ENCODE assay signal across 9 mouse cellular contexts in genomic region chr14:76760509-76761023, GRCm38 (mm10).
DNase-seq lines count a peak whose midpoint lies in the region; ATAC-seq and TF ChIP-seq lines count a peak whose summit lies in the region.
"Had no signal": no experiment of that assay in that cellular context is flagged by ENCODE, and none has a peak within 500 bp of the region (broad histone marks: within the 10 kb centered on the region; RNA-seq: fewer than 3 reads in every experiment).

No protein-coding gene starts in this region.

- H3K27ac ChIP-seq in forebrain, postnatal 0 days (ENCODE audit: low read depth, low read length): 0 out of 2 replicates have a peak overlapping the region, but pooled peaks have one; percentile 30
- H3K27ac ChIP-seq in forebrain, embryonic 13.5 days: no peak overlapping the region
- H3K27ac ChIP-seq in midbrain, embryonic 11.5 days (ENCODE audit: low read depth, low read length): no peak overlapping the region
- no peak overlapping the region for H3K27ac ChIP-seq in hindbrain, embryonic 10.5 days
- H3K27ac ChIP-seq: limb, embryonic 13.5 days had no signal

- H3K4me3 ChIP-seq in forebrain, postnatal 0 days (ENCODE audit: low read depth, low read length): no peak overlapping the region
- no peak overlapping the region for H3K4me3 ChIP-seq in forebrain, embryonic 13.5 days
- no peak overlapping the region for H3K4me3 ChIP-seq in midbrain, embryonic 11.5 days (ENCODE audit: low read depth, low read length)
- H3K4me3 ChIP-seq in hindbrain, embryonic 10.5 days: no peak overlapping the region
- H3K4me3 ChIP-seq: limb, embryonic 13.5 days had no signal

- H3K9me3 ChIP-seq in forebrain, postnatal 0 days (ENCODE audit: low read length): no peaks in the 10 kb centered on the region
- no peaks in the 10 kb centered on the region for H3K9me3 ChIP-seq in forebrain, embryonic 13.5 days (replicated peaks)
- no peaks in the 10 kb centered on the region for H3K9me3 ChIP-seq in midbrain, embryonic 11.5 days (ENCODE audit: control insufficient read depth, low read length)
- no peaks in the 10 kb centered on the region for H3K9me3 ChIP-seq in hindbrain, embryonic 10.5 days
- H3K9me3 ChIP-seq: limb, embryonic 13.5 days had no signal

- no peaks in the 10 kb centered on the region for H3K27me3 ChIP-seq in forebrain, postnatal 0 days (ENCODE audit: insufficient read depth, low read length)
- no peaks in the 10 kb centered on the region for H3K27me3 ChIP-seq in forebrain, embryonic 13.5 days
- peaks cover 3% of the 10 kb centered on the region; the same call in 1 of the 2 replicates for H3K27me3 ChIP-seq in midbrain, embryonic 11.5 days (ENCODE audit: control insufficient read depth, insufficient read depth, low read length)
- peaks cover 38% of the 10 kb centered on the region for H3K27me3 ChIP-seq in hindbrain, embryonic 10.5 days (ENCODE audit: insufficient read depth, poor library complexity, severe bottlenecking)
- H3K27me3 ChIP-seq: limb, embryonic 13.5 days had no signal

- no peak for DNase-seq in forebrain, postnatal 0 days
- DNase-seq in frontal cortex, postnatal 36 days (ENCODE audit: low spot score in 2 of 2): peak; percentile 79 to 94
- DNase-seq in kidney, postnatal 14 days: peak; percentile 30
- DNase-seq in lung, postnatal 10 days: peak; percentile 89
- peak; percentile 57 for DNase-seq in testis, postnatal 10 days (ENCODE audit: low spot score)
- DNase-seq in midbrain, embryonic 11.5 days (ENCODE audit: low spot score, missing footprints): no peak
- DNase-seq in hindbrain, embryonic 10.5 days (ENCODE audit: low spot score): no peak

- 53% methylated on average over 13 of the region's 13 CpGs for WGBS in forebrain, postnatal 0 days
- 78% methylated on average over 13 of the region's 13 CpGs for WGBS in forebrain, embryonic 13.5 days
- WGBS in midbrain, embryonic 11.5 days: 87% methylated on average over 13 of the region's 13 CpGs
- 87% methylated on average over 13 of the region's 13 CpGs for WGBS in hindbrain, embryonic 10.5 days

- 0 out of 2 replicates have a peak, but pooled peaks cover 16% of the 10 kb centered on the region for H3K4me1 ChIP-seq in forebrain, postnatal 0 days (ENCODE audit: insufficient read depth)
- peaks cover 28% of the 10 kb centered on the region for H3K4me1 ChIP-seq in forebrain, embryonic 13.5 days
- peaks cover 8% of the 10 kb centered on the region for H3K4me1 ChIP-seq in midbrain, embryonic 11.5 days (ENCODE audit: control insufficient read depth, insufficient read depth, low read length)
- peaks cover 36% of the 10 kb centered on the region for H3K4me1 ChIP-seq in hindbrain, embryonic 10.5 days (replicated peaks)

- no peak for TF ChIP-seq CTCF in forebrain, postnatal 0 days (IDR thresholded peaks at IDR 0.05; ENCODE audit: low read depth)

- peak; percentile 32 for ATAC-seq in forebrain, postnatal 0 days
- ATAC-seq in forebrain, embryonic 13.5 days: no peak
- no peak for ATAC-seq in midbrain, embryonic 11.5 days (ENCODE audit: low FRiP score)

- no peaks in the 10 kb centered on the region for H3K36me3 ChIP-seq in forebrain, postnatal 0 days (ENCODE audit: insufficient read depth)
- no peaks in the 10 kb centered on the region for H3K36me3 ChIP-seq in forebrain, embryonic 13.5 days (ENCODE audit: poor library complexity, severe bottlenecking)
- no peaks in the 10 kb centered on the region for H3K36me3 ChIP-seq in midbrain, embryonic 11.5 days (ENCODE audit: control insufficient read depth, insufficient read depth, low read length)
- no peaks in the 10 kb centered on the region for H3K36me3 ChIP-seq in hindbrain, embryonic 10.5 days
- H3K36me3 ChIP-seq: limb, embryonic 13.5 days had no signal

- no peak overlapping the region for H3K4me2 ChIP-seq in forebrain, postnatal 0 days (ENCODE audit: low read depth)
- H3K4me2 ChIP-seq in forebrain, embryonic 13.5 days: no peak overlapping the region
- H3K4me2 ChIP-seq in midbrain, embryonic 11.5 days: no peak overlapping the region
- H3K4me2 ChIP-seq: limb, embryonic 13.5 days had no signal

- H3K9ac ChIP-seq in forebrain, postnatal 0 days: no peak overlapping the region
- H3K9ac ChIP-seq in forebrain, embryonic 13.5 days: no peak overlapping the region
- no peak overlapping the region for H3K9ac ChIP-seq in midbrain, embryonic 11.5 days (ENCODE audit: low read length)
- H3K9ac ChIP-seq: limb, embryonic 13.5 days had no signal

Comparison
In these comparisons a context has a peak if more than half of its experiments do, and no peak if none do; other contexts are left out.
1. DNase-seq: peak in frontal cortex, postnatal 36 days (2 of 2), kidney, postnatal 14 days (single experiment), lung, postnatal 10 days (single experiment) and testis, postnatal 10 days (single experiment); none in forebrain, postnatal 0 days (single experiment), midbrain, embryonic 11.5 days (single experiment) and hindbrain, embryonic 10.5 days (single experiment).